Mouse (Mus musculus): ENCODE measurements at regions not wholly inside any gene's neighbourhood (a gene's known extent, or its start where the extent isn't known, plus 50 kb on each side); places are given as distances from the start of the nearest gene placed in this dataset.
A peak's percentile ranks its signal among the peaks of the same experiment; 100 is the strongest.
"Not testable (repeated sequence)": the region's sequence is repeated elsewhere in the genome, so short reads cannot be mapped to it uniquely, and the experiment has no call there.

DNA sequence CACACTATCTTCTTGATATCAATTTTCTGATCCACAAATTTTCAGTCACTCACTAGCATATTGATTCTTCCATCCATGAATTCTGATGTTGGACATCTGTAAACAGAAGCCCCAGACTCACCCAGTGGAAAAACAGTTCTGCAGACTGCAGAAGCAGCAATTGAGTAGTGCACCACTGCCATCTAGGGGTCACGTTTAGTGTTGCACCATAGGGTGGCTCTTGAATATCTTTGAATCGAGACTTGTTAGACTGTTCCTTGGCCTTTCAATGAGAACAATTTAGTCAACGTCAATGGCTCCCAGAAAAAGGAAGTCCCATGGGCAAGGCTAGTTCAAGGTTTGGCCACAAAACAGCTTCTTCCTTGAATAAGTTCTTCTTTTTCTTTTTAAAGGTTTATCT is 828.1 kb downstream of the Gm10330 start:
- not testable (repeated sequence) for H3K9me3 ChIP-seq (replicated peaks); H3K27ac ChIP-seq (ENCODE audit: poor library complexity, severe bottlenecking); H3K4me2 ChIP-seq; H3K27me3 ChIP-seq (replicated peaks); H3K4me1 ChIP-seq (replicated peaks); H3K36me3 ChIP-seq; H3K9ac ChIP-seq; H3K4me3 ChIP-seq; ATAC-seq (ENCODE audit: insufficient number of reproducible peaks, low FRiP score)
- WGBS = 40% methylated on average over 3 of the region's 3 CpGs

DNA sequence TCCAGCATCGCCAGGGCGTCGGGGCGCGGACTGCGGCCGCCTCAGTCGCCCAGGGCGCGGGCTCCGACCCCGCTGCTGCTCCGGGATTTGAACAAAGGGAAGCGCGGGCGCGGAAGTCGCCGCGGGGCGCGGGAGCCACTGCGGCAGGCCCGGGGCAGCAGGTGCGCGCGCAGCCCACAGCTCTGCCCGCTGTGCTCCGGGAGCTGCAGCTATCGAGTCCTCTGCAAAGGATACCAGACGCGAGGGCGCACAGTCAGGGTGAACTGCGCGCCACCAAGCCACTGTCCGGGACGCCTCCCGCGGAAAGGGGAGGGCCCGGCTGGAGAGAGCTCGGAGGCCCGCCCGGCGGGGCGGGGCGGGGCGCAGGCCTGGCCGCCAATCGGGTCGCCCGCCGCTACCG is 873.9 kb downstream of the Gm10330 start:
- H3K9me3 ChIP-seq (replicated peaks); H3K27ac ChIP-seq (ENCODE audit: poor library complexity, severe bottlenecking); H3K27me3 ChIP-seq (replicated peaks); H3K36me3 ChIP-seq; H3K4me1 ChIP-seq (replicated peaks): not testable (repeated sequence)
- 0 out of 2 replicates have a peak, but pooled peaks have one; percentile 39 for ATAC-seq (ENCODE audit: insufficient number of reproducible peaks, low FRiP score)
- Histone ChIP-seq H3K4me3 (peak overlapping the region; percentile 71), H3K4me2 (peak overlapping the region; percentile 88), H3K9ac (peak overlapping the region; percentile 71)
- under 1% methylated on average over 50 of the region's 53 CpGs for WGBS

Measured in heart, embryonic 12.5 days (tissue).